ENCODE assay signal across 1 mouse cellular context in the genomic region with DNA sequence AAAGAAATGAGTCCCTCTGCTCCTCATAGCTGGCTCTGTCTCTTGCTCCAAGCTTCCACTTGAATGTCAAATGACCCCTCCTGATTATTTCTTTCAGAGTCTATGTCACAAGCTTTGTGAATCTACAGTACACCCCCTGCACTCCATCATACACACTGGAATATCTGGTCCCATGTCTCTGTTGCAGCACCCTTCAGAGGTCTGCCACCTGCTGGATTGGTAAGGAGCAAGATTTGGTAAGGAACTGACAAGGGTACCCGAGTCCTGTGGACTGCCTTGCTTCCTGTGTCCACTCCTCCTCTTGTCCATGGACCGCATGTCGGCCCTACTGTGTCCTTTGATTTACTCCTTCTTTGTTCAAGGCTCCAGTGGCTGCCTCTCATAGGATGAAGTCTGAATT.
TF ChIP-seq lines count a peak whose summit lies in the region.

No protein-coding gene starts in this region.

TF ChIP-seq in CH12.LX, 34 proteins besides CTCF, POLR2A, EP300 and RAD21:
- peak; percentile 51 for TF ChIP-seq SMC3 (IDR thresholded peaks at IDR 0.05; ENCODE audit: low read depth, low read length)
- TF ChIP-seq NRF1 (IDR thresholded peaks at IDR 0.05; ENCODE audit: low read depth, low read length), result no peak
- TF ChIP-seq CHD2 (IDR thresholded peaks at IDR 0.05; ENCODE audit: low read length), result no peak
- no peak for TF ChIP-seq MYC (IDR thresholded peaks at IDR 0.05; ENCODE audit: low read depth, low read length)
- TF ChIP-seq MAX (IDR thresholded peaks at IDR 0.05; ENCODE audit: low read length), result no peak
TF ChIP-seq in CH12.LX: peak in this region for 1.
